Mouse (Mus musculus): Measurements from ENCODE around the gene H3f3a.
"Not testable (repeated sequence)": the region's sequence is repeated elsewhere in the genome, so short reads cannot be mapped to it uniquely, and the experiment has no call there.

The H3f3a gene

GRCm38 (mm10) chr1:180813885-180814740 lies at the start of gene H3f3a:
H3f3a (minus strand) TSS chr1:180813943.
- peak in 1 of 2 experiments; percentile 66 for DNase-seq (ENCODE audit: low spot score in 2 of 2)

GRCm38 (mm10) chr1:180860030-180860429 lies 46.3 kb upstream of the H3f3a start:
- no peak for DNase-seq (ENCODE audit: low spot score in 2 of 2)

- DNase-seq (ENCODE audit: low spot score in 2 of 2), result no peak
Measured at GRCm38 (mm10) chr1:180858763-180859162, 45.0 kb upstream of the H3f3a start.

GRCm38 (mm10) chr1:180850316-180851270 lies 36.9 kb upstream of the H3f3a start, which contains the start of gene Sde2:
Sde2 (plus strand) TSS chr1:180851127.
- peak; percentile 100 for DNase-seq (ENCODE audit: low spot score in 2 of 2)

- DNase-seq (ENCODE audit: low spot score in 2 of 2), result peak in 1 of 2 experiments; percentile 22
Measured at GRCm38 (mm10) chr1:180849701-180850301, 36.1 kb upstream of the H3f3a start.

GRCm38 (mm10) chr1:180848511-180849241 lies 34.9 kb upstream of the H3f3a start:
- peak; percentile 32 to 41 for DNase-seq (ENCODE audit: low spot score in 2 of 2)

- DNase-seq (ENCODE audit: low spot score in 2 of 2), result peak; percentile 63 to 76
Measured at GRCm38 (mm10) chr1:180848114-180848510, 34.4 kb upstream of the H3f3a start.

GRCm38 (mm10) chr1:180841561-180842300 lies 28.0 kb upstream of the H3f3a start:
- DNase-seq (ENCODE audit: low spot score in 2 of 2), result no peak

GRCm38 (mm10) chr1:180839201-180839910 lies 25.6 kb upstream of the H3f3a start:
- DNase-seq (ENCODE audit: low spot score in 2 of 2), result no peak

GRCm38 (mm10) chr1:180838014-180838413 lies 24.3 kb upstream of the H3f3a start:
- no peak for DNase-seq (ENCODE audit: low spot score in 2 of 2)

GRCm38 (mm10) chr1:180837186-180837585 lies 23.4 kb upstream of the H3f3a start:
- DNase-seq (ENCODE audit: low spot score in 2 of 2), result no peak

GRCm38 (mm10) chr1:180836467-180836866 lies 22.7 kb upstream of the H3f3a start:
- not testable (repeated sequence) for DNase-seq (ENCODE audit: low spot score in 2 of 2)

GRCm38 (mm10) chr1:180835273-180836015 lies 21.7 kb upstream of the H3f3a start:
- no peak for DNase-seq (ENCODE audit: low spot score in 2 of 2)

- DNase-seq (ENCODE audit: low spot score in 2 of 2), result no peak
Measured at GRCm38 (mm10) chr1:180830588-180831346, 17.0 kb upstream of the H3f3a start.

GRCm38 (mm10) chr1:180830175-180830574 lies 16.4 kb upstream of the H3f3a start:
- DNase-seq (ENCODE audit: low spot score in 2 of 2), result no peak

GRCm38 (mm10) chr1:180829775-180830174 lies 16.0 kb upstream of the H3f3a start:
- no peak for DNase-seq (ENCODE audit: low spot score in 2 of 2)

GRCm38 (mm10) chr1:180826634-180827033 lies 12.9 kb upstream of the H3f3a start:
- DNase-seq (ENCODE audit: low spot score in 2 of 2), result no peak

- no peak for DNase-seq (ENCODE audit: low spot score in 2 of 2)
Measured at GRCm38 (mm10) chr1:180824721-180825120, 11.0 kb upstream of the H3f3a start.
